Mouse (Mus musculus): ENCODE measurements around the gene Xirp1.

- TF ChIP-seq EP300 (optimal IDR thresholded peaks at IDR 0.05) (no peak), CTCF (IDR thresholded peaks at IDR 0.05; ENCODE audit: low read depth) (no peak)
Measured at GRCm38 (mm10) chr9:120029880-120030279, 6.5 kb upstream of the Xirp1 start.
